Mouse (Mus musculus) induced T-regulatory cell, adult 2 months (primary cell): Measurements from ENCODE around the gene Stau1.
"Not testable (repeated sequence)": the region's sequence is repeated elsewhere in the genome, so short reads cannot be mapped to it uniquely, and the experiment has no call there.

Experiments
- DNase-seq: peaks from one replicate; pipeline ENCODE4 v3.0.0-alpha.2; 2012; ENCODE audit warnings: low read depth

Gene Stau1

GRCm38 (mm10) chr2:166995796-166996532, at the start of gene Stau1:
Gene Stau1, minus strand, starts transcription at chr2:166996299.
- peak; percentile 97 for DNase-seq

- DNase-seq = no peak
These were observed 47.5 kb upstream of the Stau1 start for GRCm38 (mm10) chr2:167043400-167044121.

GRCm38 (mm10) chr2:167039386-167039785, 43.3 kb upstream of the Stau1 start:
- no peak for DNase-seq

- no peak for DNase-seq
These were observed 42.6 kb upstream of the Stau1 start for GRCm38 (mm10) chr2:167038716-167039115.

GRCm38 (mm10) chr2:167038297-167038696, 42.2 kb upstream of the Stau1 start:
- DNase-seq = no peak

- no peak for DNase-seq
These were observed 41.6 kb upstream of the Stau1 start for GRCm38 (mm10) chr2:167037710-167038109.

- no peak for DNase-seq
These were observed 34.4 kb upstream of the Stau1 start for GRCm38 (mm10) chr2:167030507-167030906.

GRCm38 (mm10) chr2:167028553-167028952, 32.5 kb upstream of the Stau1 start:
- no peak for DNase-seq

- DNase-seq = no peak
These were observed 23.3 kb upstream of the Stau1 start for GRCm38 (mm10) chr2:167019396-167019795.

- DNase-seq = no peak
These were observed 19.3 kb upstream of the Stau1 start for GRCm38 (mm10) chr2:167015382-167015718.

- DNase-seq = peak; percentile 98
These were observed 18.7 kb upstream of the Stau1 start, which contains the start of gene Ddx27 for GRCm38 (mm10) chr2:167014702-167015381. Gene Ddx27, plus strand, starts transcription at chr2:167015193.

GRCm38 (mm10) chr2:167010546-167010945, 14.4 kb upstream of the Stau1 start:
- no peak for DNase-seq

- DNase-seq = no peak
These were observed 13.4 kb upstream of the Stau1 start for GRCm38 (mm10) chr2:167009483-167009882.

GRCm38 (mm10) chr2:167007565-167007964, 11.5 kb upstream of the Stau1 start:
- DNase-seq = not testable (repeated sequence)

- no peak for DNase-seq
These were observed 10.9 kb upstream of the Stau1 start for GRCm38 (mm10) chr2:167007001-167007491.

- DNase-seq = no peak
These were observed 10.3 kb upstream of the Stau1 start for GRCm38 (mm10) chr2:167006355-167006754.

GRCm38 (mm10) chr2:167004099-167004854, 8.2 kb upstream of the Stau1 start:
- DNase-seq = peak; percentile 93

GRCm38 (mm10) chr2:167001486-167001885, 5.4 kb upstream of the Stau1 start:
- DNase-seq = no peak

GRCm38 (mm10) chr2:166996533-166996894, 415 bp upstream of the Stau1 start:
- DNase-seq = no peak

GRCm38 (mm10) chr2:166995021-166995795, 891 bp downstream of the Stau1 start:
- DNase-seq = peak; percentile 74

- no peak for DNase-seq
These were observed 4.2 kb downstream of the Stau1 start for GRCm38 (mm10) chr2:166991945-166992344.
